Mouse (Mus musculus) cerebellum, adult 11-12 months (tissue): Measurements from ENCODE around the gene Prr12.
A peak's percentile ranks its signal among the peaks of the same experiment; 100 is the strongest.

Experiments
- DNase-seq: peaks from one replicate; pipeline ENCODE4 v3.0.0; 2022

The Prr12 gene

DNA sequence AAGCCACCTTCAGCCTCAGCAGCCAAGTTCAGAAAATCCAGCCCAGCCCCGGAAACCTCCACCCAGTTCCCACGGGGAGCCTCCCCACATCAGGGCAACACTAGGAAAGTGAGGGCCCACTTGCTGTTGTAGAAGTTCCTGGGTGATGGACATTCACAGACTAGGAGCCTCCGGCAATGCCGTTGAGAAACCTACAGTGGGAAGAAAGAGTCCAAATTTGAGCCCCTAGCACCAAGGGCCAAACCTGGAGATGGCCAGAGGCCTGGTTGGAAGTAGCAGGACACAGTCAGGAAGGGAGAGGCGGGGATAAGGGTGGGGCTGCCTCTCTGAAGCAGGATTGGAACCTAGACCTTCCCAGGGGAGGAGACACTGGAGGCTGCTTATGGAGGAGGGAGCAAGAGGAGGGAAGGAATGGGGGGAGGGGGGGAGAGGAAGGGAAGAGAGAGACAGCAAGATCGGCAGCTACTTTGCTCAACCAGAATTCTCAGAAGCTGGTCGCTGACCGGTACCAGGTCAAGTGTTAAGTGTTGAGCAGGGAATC lies 33.6 kb downstream of the Prr12 start:
- DNase-seq, result peak; percentile 55

DNA sequence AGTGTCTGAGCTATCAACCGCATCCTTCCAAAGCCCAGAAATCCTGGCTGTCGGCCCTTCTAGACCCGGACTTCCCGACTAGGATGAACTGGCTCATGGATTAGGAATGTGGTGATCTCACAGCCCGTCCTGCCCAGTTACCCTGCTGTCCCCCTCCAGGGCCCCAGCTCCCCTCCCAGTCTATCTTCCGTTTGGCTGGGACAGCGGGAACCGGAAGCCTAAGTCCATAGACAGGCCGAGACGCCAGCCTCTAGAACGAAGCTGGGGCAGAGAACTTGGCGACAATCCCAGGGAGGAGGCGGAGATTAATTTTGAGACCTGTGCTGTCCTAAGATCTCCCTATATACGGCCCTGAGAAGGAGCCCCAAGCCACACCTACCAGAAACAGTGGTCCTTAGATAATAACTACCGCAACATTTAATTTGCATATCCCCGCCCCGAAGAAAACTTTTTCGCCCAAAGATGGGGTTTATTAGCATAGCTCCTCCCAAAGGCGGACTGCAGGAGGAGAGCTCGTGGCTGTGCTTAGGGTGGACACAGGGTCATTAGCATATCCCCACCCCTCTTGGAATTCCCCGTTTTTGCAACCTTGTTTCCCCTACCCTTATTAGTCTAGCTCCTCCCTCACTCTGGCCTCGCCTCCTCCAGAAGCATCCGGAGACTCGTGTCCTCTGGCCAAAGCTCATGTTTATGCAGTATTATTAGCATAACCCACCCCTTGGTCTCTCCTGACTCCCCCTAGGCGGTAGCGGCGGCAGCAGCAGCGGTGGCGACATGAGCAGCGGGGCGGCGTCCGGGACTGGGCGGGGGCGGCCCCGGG lies 35.2 kb downstream of the Prr12 start, which contains the start of gene Rras:
Gene Rras (plus strand): TSS at position 720 of the 820 bp plus-strand sequence.
- peak; percentile 91 for DNase-seq

DNA sequence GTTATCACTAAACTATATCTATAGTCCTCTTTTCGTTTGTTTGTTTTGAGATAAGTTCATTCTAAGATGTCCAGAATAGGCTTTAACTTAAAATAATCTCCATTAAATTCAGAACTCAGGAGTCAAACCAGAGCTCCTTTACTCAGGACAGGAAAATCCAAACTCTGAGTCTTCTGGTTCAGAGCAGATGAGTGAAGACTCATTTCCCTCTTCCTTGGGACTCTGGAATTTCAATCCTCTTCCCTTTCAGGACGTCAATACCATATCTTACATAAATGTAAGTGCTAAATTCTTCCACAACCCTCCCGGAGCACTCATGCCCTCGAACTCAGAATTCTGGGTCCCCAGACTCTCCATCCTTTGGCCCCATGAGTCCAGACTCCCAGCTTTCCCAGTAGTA lies 35.9 kb downstream of the Prr12 start:
- no peak for DNase-seq

DNA sequence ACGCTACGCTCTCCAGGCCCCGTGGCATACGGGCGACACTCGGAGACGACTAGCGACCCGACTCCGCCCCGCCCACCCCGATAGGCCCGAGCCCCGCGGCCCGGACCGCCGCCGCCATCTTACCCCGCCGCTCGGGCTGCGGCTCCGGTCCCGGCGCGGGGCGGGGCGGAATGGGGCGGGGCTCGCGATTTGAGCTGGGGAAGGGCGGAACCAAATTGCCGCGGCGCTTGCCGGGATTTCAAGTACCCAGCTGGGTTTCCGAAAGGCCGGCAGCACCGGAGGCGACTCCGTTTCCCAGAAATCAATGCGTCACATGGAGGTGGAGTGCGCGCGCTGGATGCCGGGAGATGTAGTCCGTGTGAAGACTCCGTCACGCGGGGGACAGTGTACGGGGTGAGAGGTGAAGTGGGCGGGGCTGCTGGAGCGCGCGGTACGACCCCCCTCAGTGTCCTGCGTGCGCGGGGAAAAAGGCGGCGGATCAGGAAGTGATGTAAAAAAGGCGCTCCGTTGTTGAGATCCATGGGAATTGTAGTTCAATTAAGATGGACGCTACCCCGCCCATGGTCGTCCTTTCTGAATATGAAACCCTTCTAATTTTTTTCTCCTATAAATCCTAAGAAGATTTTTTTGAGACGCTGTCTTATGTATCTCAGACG lies 36.6 kb downstream of the Prr12 start, which contains the start of gene Scaf1:
Gene Scaf1 (minus strand): TSS at position 407 of the 656 bp plus-strand sequence.
- peak; percentile 100 for DNase-seq

DNA sequence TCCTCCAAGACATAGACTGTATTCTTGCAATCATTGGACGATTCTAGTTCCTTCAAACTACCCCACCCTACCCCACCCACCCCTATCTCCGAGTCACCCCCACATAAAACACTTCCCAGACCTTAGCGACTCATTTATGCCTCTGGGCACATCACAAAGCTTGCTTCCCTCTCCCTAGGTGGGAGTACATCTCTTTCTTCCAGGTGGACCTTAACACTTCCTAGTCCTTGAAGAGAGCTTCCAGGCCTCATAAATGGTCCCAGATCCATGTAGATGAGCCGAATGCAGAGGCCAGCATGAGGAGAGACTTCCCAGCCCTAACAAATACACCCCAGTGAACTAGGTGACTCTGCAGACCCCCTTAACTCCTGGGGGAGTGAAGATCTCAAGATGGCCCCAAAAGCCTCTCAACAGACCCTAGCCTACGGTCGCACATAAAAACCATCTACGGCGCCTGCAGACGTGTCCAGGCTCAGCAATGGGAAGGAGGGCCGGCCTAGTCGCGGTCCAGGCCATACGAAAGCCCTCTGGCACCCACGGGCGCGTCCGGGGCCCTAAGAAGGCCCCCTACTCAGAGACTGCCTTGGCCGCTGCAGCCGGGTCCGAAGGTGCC lies 37.2 kb downstream of the Prr12 start:
- DNase-seq, result no peak

DNA sequence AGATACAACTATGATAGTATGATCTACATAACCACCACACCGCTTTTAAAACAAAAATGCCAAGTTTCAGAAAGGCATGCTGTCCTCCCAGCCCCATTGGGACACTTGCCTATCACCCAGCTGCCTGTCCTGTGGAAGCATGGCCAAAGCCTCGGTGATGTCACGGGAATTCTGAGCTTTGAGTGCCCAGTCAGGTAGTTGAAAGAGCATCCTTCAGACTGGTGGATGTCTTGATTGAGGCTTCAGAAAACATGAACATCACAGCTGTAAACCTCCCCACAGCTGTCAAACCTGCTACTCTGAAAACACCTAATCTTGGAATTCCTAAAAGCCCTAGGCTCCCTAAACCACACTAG lies 38.6 kb downstream of the Prr12 start:
- DNase-seq, result peak; percentile 48

DNA sequence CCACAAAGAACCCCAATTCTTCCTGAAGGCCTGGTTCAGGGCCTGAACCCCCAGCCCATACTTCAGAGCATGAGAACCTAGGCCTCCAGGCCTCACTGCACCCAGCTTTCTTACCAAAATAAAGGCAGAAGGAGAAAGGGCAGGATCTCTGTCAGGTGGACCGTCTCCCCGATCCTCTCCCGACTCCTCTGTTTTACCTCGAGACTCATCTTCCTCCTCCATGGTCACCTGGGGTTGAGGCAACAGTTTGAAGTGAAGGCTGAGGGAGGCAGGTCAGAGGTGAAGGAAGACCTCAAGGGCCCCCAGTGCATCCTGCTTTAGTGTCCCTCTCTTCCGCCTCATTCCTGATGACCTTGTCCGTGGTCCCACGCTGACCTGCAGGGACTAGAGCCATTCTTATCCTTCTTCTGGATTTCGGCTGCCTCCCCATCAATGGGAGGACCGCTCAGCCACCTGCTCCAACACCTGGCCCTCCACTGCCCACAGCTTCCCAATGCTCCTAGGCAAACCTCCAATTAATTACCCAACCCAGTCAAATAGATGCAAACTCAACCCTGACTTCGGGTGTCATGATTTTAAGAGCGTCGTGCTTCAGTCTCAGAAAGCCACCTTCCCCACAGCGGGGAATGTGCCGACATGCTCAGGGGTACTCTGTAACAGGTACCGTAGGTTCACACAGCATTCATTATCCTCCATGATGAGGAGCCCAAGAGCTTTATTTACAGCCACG lies 39.1 kb downstream of the Prr12 start:
- DNase-seq, result peak; percentile 51

DNA sequence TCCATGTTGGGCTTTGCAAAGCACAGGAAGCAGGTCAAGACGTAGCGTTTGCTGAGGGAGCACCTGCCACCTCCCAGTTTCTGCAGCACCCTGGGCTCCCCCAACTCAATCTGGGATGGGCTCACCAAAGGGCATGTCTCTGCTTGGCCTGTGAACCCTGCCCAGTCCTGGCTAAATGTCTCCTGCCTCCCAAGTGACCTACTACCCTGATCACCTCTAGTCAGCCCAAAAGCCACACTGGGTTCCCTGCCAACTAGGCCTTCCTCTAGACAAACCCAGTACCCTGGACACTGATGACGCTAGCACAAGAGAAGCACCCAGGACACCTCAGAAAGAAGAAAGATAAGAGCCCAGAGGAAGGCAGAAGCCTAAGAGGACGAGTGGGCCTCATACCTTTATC lies 39.9 kb downstream of the Prr12 start:
- DNase-seq, result peak; percentile 55

DNA sequence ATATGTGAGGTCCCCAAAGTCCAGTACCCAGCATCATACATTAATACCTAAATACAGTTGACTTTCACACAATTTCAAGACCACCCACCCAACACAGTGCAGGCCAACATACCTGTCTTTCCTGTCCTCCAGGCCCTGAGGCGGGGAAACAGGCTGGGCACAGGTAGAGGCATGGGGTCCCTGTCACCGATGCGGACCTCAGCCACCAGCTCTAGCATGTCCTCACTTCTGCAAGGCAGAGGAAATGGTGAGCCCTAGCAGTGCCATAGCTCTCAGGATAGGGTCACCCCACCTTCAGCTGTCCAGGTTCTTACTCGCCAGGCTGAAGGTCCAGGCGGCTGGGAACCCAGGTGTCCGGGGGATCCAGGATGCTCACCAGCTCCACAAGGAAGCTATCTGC lies 40.7 kb downstream of the Prr12 start:
- no peak for DNase-seq

DNA sequence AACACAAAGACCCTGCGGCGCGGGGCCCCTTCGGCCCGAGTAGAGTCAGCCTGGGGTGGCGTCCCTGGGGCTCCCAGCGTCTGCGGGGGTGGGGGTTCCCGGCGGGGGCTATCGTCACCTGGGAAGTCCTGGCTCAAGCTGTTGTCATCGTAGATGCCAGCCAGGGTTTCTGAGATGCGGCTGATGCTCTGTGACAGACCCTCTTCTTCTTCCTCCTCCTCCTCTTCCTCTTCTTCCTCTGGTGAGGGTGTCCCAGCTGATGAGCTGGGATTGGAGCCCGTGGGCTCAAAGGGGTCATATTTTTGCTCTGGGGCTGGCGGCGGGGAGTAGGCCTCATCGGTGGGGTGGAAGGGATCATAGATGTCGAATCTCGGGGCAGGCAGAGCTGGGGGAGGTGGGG lies 44.3 kb downstream of the Prr12 start:
- peak; percentile 41 for DNase-seq

DNA sequence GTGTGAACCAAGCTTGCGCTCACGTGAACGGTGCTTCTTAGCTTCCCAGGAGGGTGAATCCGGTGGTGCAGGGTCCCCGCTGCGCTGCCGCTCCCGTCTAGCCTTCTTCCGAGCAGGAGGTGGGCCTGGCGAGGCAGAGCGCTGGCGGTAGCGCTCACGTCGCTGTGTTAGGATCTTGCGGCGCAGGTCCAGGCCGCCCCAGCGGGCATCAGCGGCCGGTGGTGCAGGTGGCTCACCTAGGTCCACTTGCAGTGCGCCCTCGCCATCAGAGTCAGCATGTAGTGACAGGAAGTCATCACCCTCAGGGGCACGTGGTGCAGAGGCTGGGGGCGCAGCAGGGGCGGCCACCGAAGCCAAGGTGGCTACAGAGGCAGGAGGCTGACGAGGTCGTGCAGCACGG lies 44.8 kb downstream of the Prr12 start:
- DNase-seq, result no peak

DNA sequence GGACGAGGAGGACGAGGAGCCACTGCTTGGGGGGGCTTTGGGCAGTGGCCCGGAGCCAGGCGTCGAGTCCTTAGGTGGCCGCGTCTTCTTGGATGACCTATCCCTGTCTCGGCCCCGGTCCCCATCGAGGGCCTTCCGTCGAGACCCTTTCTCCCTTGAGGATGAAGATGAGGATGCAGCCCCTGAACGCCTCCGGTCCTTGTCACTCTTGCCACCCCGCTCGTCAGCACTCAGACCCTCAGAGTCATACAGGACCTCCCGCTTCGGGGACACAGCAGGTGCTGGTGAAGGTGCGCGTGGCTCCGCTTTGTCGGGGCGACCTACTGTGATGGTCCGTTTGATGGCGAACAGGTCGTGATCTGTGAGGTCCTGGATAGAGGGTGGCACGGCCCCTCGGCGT lies 45.5 kb downstream of the Prr12 start:
- peak; percentile 33 for DNase-seq

DNA sequence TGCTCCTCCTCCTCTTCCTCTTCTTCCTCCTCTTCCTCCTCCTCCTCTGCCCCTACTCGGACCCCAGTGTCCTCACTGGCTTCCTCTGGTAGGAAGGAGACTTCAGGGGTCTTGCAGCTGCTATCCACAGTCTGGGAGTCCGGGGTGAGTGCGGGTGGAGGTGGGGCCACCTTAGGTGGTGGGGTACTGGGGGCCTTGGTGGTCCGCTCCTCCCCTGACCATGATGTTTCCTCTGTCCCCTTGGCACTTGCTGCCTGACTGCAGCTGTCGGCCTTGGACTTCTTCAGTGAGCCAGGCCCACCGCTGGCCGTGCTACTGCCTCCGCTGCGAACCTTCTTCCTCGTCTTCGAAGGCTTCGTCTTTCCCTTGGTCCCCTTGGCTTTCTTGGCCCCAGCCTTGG lies 46.2 kb downstream of the Prr12 start:
- DNase-seq, result no peak

DNA sequence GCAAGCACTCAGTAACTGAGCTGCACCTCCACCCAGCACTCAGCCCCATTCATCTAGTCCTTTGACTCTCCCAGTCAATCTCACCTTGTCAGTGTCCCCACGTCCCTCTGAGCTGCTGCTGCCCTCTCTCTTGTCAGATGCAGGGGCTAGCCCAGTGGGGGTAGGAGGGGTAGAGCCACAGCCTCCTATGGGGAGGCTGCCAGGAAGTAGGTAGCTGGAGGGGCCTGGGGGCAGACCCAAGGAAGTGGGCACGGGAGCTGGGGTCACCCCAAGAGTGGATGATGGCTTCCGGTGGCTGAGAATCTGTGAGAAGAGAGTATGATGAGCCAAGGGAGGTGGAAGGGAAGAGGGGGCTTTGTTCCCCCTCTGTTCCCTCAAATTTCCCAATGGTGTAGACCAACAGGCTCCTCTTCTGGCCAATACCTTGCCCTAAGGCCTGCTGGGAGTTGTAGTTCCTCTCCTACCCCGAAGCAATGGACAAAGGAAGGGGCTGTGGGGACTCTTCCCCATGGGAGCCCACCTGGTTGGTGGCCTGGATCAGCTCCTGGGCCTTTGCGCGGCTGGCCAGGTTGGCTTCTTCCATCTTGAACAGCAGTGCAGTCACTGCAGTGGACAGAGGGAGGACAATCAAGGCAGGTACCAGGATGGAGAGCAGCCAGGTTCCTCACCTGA lies 47.2 kb downstream of the Prr12 start:
- DNase-seq, result peak; percentile 31

DNA sequence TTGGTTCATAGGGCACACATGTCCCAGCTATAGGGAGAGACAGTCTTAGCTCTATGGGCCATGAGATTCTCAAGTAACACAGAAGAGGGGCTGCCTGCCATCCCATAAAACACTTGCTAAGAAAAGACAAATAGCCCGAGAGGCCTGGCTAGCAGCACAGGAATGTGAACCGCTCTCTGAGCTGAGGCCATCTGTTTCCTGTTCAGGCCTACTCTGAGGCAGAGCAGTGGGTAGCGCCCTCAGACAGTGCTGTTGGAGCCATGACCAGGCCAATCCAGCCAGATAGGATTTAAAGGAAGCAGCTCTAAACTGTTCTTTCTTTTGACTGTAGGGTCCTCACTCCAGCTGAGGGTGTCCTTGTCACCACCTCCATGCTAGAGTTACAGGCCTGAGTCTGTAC lies 48.1 kb downstream of the Prr12 start:
- DNase-seq, result no peak

DNA sequence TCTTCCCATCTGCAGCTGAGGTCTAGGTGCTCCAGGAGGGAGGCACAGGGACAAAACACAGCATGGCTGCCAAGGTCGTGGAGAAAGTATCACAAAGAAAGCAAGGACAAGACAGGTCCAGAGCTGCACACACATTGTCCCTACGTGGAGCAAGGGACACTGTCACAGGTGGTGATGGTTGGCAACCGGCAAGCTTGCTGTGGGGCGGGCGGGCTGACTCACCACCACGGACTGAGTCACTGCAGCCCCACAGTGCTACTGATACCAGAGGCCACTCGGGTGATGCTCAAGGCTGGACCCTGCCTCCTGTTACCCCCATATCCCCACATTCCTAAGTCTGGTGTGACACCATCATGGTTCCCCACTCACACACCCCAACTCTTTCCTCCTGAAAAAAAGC lies 50.2 kb downstream of the Prr12 start:
- peak; percentile 40 for DNase-seq

DNA sequence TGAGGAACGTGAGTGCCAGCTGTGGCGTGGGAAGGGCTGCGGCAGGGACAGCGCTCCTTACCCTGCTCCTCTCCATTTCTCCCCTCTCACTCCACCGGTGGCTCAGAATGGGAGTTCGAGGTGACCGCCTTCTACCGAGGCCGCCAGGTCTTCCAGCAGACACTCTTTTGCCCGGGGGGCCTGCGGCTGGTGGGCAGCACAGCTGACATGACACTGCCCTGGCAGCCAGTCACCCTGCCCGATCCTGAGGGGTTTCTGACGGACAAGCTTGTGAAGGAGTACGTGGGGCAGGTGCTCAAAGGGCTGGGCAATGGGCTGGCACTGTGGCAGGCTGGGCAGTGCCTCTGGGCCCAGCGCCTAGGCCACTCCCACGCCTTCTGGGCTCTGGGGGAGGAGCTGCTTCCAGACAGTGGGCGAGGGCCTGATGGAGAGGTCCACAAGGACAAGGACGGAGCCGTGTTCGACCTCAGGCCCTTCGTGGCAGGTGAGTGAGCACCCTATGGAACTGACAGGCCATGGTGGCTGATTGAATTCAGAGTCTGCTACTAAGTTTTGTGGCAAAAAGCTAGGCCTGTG lies 52.1 kb downstream of the Prr12 start:
- DNase-seq, result no peak

DNA sequence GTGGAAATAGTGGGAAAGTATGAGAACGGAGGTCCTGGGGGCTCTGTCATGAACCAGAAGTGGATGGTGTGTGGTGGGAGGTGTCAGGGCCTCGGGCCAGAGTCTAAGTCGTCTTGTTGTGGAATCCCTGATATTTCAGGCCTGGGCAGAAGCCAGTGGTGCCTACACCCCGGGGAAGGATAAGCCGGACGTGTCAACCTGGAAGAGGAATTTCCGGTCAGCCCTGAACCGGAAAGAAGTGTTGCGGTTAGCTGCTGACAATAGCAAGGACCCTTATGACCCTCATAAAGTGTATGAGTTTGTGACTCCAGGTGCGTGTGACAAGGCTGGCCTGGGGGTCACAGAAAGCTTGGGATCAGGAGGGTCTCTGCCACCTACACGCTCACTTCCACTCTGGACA lies 52.9 kb downstream of the Prr12 start:
- DNase-seq, result no peak

DNA sequence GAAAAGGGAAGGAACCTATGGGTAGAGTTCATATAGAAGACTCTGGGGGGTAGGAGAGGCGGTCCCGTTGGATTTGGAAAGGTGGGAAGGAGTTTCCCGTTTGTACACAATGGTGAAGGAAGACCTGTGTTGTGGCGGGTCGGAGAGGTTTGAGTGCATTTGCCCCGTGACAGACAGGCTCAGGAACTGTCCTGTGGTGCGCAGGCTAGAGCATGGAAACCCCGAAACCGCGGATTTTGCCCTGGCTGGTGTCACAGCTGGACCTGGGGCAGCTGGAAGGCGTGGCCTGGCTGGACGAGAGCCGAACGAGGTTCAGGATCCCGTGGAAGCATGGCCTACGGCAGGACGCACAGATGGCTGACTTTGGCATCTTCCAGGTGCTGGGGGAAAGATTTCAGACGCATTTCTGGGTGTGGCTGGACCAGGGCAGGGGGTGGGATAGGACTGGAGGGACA lies 54.2 kb downstream of the Prr12 start, which contains the start of gene Bcl2l12:
Gene Bcl2l12 (minus strand): TSS at position 212 of the 455 bp plus-strand sequence.
- no peak for DNase-seq

DNA sequence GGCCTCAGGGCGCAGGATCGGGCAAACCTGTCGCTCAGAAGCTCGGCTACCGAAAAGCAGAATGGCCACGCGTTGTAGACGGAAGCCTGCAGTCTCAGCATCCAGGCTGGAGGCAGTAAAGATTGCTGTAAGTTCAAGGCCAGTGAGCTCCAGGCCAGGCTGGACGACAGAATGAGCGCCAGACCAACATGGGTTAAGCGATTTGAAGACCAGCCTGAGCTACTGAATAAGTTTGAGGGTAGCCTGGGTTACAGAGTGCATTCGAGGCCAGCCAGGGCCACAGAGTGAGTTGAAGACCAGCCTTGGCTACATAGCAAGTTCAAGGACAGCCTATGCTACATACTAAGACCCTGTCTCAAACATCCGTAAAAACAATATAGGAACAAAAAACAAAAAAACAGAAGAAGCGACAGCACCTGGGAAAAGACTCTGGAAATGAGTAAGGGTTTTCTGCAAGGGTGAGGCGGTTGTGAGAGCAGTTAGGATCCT lies 54.7 kb downstream of the Prr12 start:
- DNase-seq, result no peak

DNA sequence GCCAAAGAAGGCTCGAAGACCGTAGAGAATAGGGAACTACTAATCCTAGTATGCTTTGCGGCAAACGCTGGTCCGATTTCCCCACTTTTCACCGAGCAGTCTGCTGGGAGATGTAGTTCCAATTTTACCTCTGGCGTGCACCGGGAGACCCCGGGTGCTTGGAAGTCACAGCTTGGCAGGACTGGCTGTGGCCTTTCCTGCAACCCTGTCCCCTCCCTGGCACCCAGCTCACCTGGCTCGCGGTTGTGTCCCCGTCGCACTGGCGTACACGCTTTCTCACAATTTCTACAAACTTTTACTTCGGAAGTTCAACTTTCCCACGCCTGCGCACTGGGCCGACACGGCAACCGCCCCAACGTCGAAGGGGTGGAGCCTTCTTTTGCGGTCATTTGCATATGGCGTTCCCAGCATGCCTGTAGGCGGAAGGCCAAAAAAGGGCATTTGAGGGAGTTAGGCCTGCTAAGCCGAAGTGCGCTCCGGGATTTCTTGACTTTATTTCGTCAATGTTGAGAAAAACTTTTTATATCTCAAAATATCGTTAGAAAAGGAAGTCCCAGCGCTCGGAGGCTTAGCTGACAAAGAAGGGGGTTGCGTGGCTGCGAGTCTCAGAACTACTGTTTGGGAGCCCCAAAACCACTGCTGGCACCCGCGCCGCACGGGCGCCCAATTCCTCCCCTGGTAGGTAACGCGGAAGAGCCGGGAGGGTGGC lies 55.3 kb downstream of the Prr12 start, which contains the start of gene Irf3:
Gene Irf3 (plus strand): TSS at position 418 of the 709 bp plus-strand sequence.
- DNase-seq, result peak; percentile 94
